Mouse (Mus musculus): ENCODE results near the gene Rab34.
A peak's percentile ranks its signal among the peaks of the same experiment; 100 is the strongest.

Gene Rab34

GRCm38 (mm10) chr11:78164924-78165760, 23.1 kb upstream of the Rab34 start, which contains the start of gene Traf4:
Traf4 (minus strand) TSS chr11:78165589.
- no peak for DNase-seq (ENCODE audit: low spot score in 2 of 2)

GRCm38 (mm10) chr11:78165761-78166109, 22.5 kb upstream of the Rab34 start:
- no peak for DNase-seq (ENCODE audit: low spot score in 2 of 2)

GRCm38 (mm10) chr11:78166161-78166560, 22.1 kb upstream of the Rab34 start:
- DNase-seq (ENCODE audit: low spot score in 2 of 2) = no peak

GRCm38 (mm10) chr11:78166640-78167039, 21.6 kb upstream of the Rab34 start:
- DNase-seq (ENCODE audit: low spot score in 2 of 2) = no peak

GRCm38 (mm10) chr11:78167257-78167959, 20.8 kb upstream of the Rab34 start:
- no peak for DNase-seq (ENCODE audit: low spot score in 2 of 2)

- no peak for DNase-seq (ENCODE audit: low spot score in 2 of 2)
Observed at GRCm38 (mm10) chr11:78168541-78169468, 19.4 kb upstream of the Rab34 start.

- no peak for DNase-seq (ENCODE audit: low spot score in 2 of 2)
Observed at GRCm38 (mm10) chr11:78170306-78170705, 17.9 kb upstream of the Rab34 start.

GRCm38 (mm10) chr11:78171328-78171727, 16.9 kb upstream of the Rab34 start:
- no peak for DNase-seq (ENCODE audit: low spot score in 2 of 2)

- DNase-seq (ENCODE audit: low spot score in 2 of 2) = no peak
Observed at GRCm38 (mm10) chr11:78172034-78172747, 16.0 kb upstream of the Rab34 start.

GRCm38 (mm10) chr11:78172748-78173383, 15.4 kb upstream of the Rab34 start:
- DNase-seq (ENCODE audit: low spot score in 2 of 2) = no peak

- DNase-seq (ENCODE audit: low spot score in 2 of 2) = no peak
Observed at GRCm38 (mm10) chr11:78174506-78174905, 13.7 kb upstream of the Rab34 start.

GRCm38 (mm10) chr11:78175771-78176401, 12.3 kb upstream of the Rab34 start:
- DNase-seq (ENCODE audit: low spot score in 2 of 2) = no peak

GRCm38 (mm10) chr11:78176402-78176862, 11.8 kb upstream of the Rab34 start, which contains the start of the genes Nek8 and Tlcd1:
Nek8 (minus strand) TSS chr11:78176675.
Tlcd1 (plus strand) TSS chr11:78176711.
- peak in 1 of 2 experiments; percentile 70 for DNase-seq (ENCODE audit: low spot score in 2 of 2)

- DNase-seq (ENCODE audit: low spot score in 2 of 2) = no peak
Observed at GRCm38 (mm10) chr11:78176905-78177331, 11.3 kb upstream of the Rab34 start.

- no peak for DNase-seq (ENCODE audit: low spot score in 2 of 2)
Observed at GRCm38 (mm10) chr11:78177437-78177836, 10.8 kb upstream of the Rab34 start.

- DNase-seq (ENCODE audit: low spot score in 2 of 2) = peak; percentile 85 to 89
Observed at GRCm38 (mm10) chr11:78177903-78178858, 10.0 kb upstream of the Rab34 start.

- DNase-seq (ENCODE audit: low spot score in 2 of 2) = no peak
Observed at GRCm38 (mm10) chr11:78178859-78179437, 9.3 kb upstream of the Rab34 start.

GRCm38 (mm10) chr11:78179438-78179999, 8.7 kb upstream of the Rab34 start:
- no peak for DNase-seq (ENCODE audit: low spot score in 2 of 2)

All from right cerebral cortex, postnatal 36 days (tissue).